Mouse (Mus musculus) adrenal gland, postnatal 25 days (tissue): ENCODE measurements at regions not wholly inside any gene's neighbourhood (a gene's known extent, or its start where the extent isn't known, plus 50 kb on each side); places are given as distances from the start of the nearest gene placed in this dataset.

ENCODE experiments used
- DNase-seq: peaks from one replicate; pipeline ENCODE4 v3.0.0; 2021; ENCODE audit warnings: mixed read lengths

- peak; percentile 75 for DNase-seq
Observed at GRCm38 (mm10) chr3:121104571-121105407, 66.7 kb downstream of the Rwdd3 start.

- no peak for DNase-seq
Observed at GRCm38 (mm10) chr3:121102871-121103270, 68.6 kb downstream of the Rwdd3 start.

- DNase-seq = no peak
Observed at GRCm38 (mm10) chr3:121102120-121102519, 69.4 kb downstream of the Rwdd3 start.

- no peak for DNase-seq
Observed at GRCm38 (mm10) chr3:121100211-121100860, 71.2 kb downstream of the Rwdd3 start.

GRCm38 (mm10) chr3:121093509-121093908 lies 78.0 kb downstream of the Rwdd3 start:
- peak; percentile 34 for DNase-seq

- DNase-seq = no peak
Observed at GRCm38 (mm10) chr3:121088724-121089123, 82.8 kb downstream of the Rwdd3 start.

- DNase-seq = no peak
Observed at GRCm38 (mm10) chr3:121068676-121069075, 102.8 kb downstream of the Rwdd3 start.

GRCm38 (mm10) chr3:121035904-121036549 lies 135.5 kb downstream of the Rwdd3 start:
- no peak for DNase-seq

GRCm38 (mm10) chr3:121025546-121026157 lies 145.8 kb downstream of the Rwdd3 start:
- DNase-seq = no peak

- DNase-seq = no peak
Observed at GRCm38 (mm10) chr3:121024810-121025209, 146.7 kb downstream of the Rwdd3 start.

GRCm38 (mm10) chr3:121021126-121021848 lies 150.2 kb downstream of the Rwdd3 start:
- DNase-seq = no peak

GRCm38 (mm10) chr3:121009223-121009622 lies 162.3 kb downstream of the Rwdd3 start:
- no peak for DNase-seq

- DNase-seq = no peak
Observed at GRCm38 (mm10) chr3:120983556-120984270, 187.8 kb downstream of the Rwdd3 start.

- DNase-seq = no peak
Observed at GRCm38 (mm10) chr3:120982795-120983555, 188.5 kb downstream of the Rwdd3 start.

GRCm38 (mm10) chr3:120982218-120982617 lies 189.3 kb downstream of the Rwdd3 start:
- no peak for DNase-seq

- DNase-seq = no peak
Observed at GRCm38 (mm10) chr3:120970746-120971466, 200.6 kb downstream of the Rwdd3 start.

GRCm38 (mm10) chr3:120946906-120947305 lies 224.6 kb downstream of the Rwdd3 start:
- DNase-seq = no peak

- no peak for DNase-seq
Observed at GRCm38 (mm10) chr3:120934401-120934800, 237.1 kb downstream of the Rwdd3 start.

- no peak for DNase-seq
Observed at GRCm38 (mm10) chr3:120920351-120920750, 251.1 kb downstream of the Rwdd3 start.

- no peak for DNase-seq
Observed at GRCm38 (mm10) chr3:120898931-120899330, 272.6 kb downstream of the Rwdd3 start.
